Mouse (Mus musculus): ENCODE measurements around the gene Pold1. TPM values are rescaled to one million over a fixed set of nuclear protein-coding genes. Genes with fewer than 3 reads are reported as not detected.

The Pold1 gene
- polyA plus RNA-seq, 1 experiment = 18.1 TPM

DNA sequence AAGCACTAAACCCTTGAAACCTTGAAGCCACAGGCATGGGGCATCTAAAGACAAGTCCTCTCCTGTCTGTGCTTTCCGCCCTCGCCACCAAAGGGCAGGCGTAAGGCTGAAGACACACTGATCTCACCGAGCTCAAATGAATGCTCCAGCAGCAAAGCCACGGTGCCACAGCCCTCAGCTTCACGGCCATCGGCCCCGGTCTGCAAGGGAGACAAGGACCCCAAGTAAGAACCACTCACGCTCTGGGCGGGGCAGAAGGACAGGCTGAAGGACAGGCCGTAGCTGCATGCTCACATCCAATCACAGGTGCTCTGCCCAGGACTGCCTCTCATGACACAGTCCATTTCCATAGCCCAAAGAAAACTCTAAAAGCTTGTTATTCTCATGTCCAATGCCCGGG, 54.0 kb downstream of the Pold1 start:
- TF ChIP-seq CTCF (IDR thresholded peaks at IDR 0.05; ENCODE audit: control insufficient read depth, insufficient read depth, insufficient replicate concordance, low read depth, low read length) (no peak), POLR2A (IDR thresholded peaks at IDR 0.05; ENCODE audit: control insufficient read depth, low read depth, low read length) (no peak)
- H3K4me3 ChIP-seq (ENCODE audit: control insufficient read depth, low read depth, low read length) = no peak overlapping the region; the same call in 1 of the 2 replicates
- peaks cover 3% of the 10 kb centered on the region for H3K4me1 ChIP-seq (ENCODE audit: control insufficient read depth, insufficient read depth, low read length)
- no peak overlapping the region for H3K27ac ChIP-seq (ENCODE audit: control insufficient read depth, insufficient read depth, low read depth, low read length)
- H3K27me3 ChIP-seq (ENCODE audit: control insufficient read depth, insufficient read depth, low read length) = no peaks in the 10 kb centered on the region
- H3K36me3 ChIP-seq (ENCODE audit: control insufficient read depth, insufficient read depth, low read length) = no peaks in the 10 kb centered on the region

DNA sequence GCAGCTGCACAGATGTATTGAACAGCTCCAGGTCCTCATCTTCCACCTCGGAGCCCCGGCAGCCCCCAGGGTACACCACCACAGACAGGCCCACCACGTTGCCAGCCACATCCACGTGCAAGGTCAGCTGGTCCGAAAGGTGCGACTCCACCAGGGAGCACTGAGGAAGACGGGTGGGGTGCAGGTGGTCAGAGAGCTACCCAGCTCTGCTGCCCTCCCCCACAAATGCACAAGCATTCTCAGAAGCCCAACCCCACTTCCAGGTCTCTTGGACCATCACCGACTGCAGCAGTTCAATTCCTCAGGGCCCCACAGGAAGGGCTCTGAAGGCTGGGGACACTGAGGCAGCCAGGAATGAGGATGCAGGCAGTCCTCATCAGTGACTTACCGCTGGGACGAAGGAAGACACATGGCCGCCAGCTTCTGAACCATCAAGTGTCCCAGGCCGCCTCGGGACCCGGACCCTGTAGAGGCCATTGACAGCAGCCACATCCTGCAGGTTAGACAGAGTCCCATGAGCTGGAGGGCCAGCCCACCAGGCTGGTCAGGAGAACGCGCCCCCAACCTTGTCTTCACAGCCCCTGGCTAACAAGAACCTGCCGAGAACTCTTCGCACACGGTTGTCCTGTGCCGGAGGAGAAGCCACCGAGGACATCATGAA, 56.4 kb downstream of the Pold1 start:
- Histone ChIP-seq H3K27ac (ENCODE audit: control insufficient read depth, insufficient read depth, low read depth, low read length) (no peak overlapping the region), H3K36me3 (ENCODE audit: control insufficient read depth, insufficient read depth, low read length) (no peaks in the 10 kb centered on the region), H3K4me1 (ENCODE audit: control insufficient read depth, insufficient read depth, low read length) (peaks cover 2% of the 10 kb centered on the region), H3K27me3 (ENCODE audit: control insufficient read depth, insufficient read depth, low read length) (no peaks in the 10 kb centered on the region), H3K4me3 (ENCODE audit: control insufficient read depth, low read depth, low read length) (no peak overlapping the region)
- TF ChIP-seq POLR2A (IDR thresholded peaks at IDR 0.05; ENCODE audit: control insufficient read depth, low read depth, low read length) = no peak

DNA sequence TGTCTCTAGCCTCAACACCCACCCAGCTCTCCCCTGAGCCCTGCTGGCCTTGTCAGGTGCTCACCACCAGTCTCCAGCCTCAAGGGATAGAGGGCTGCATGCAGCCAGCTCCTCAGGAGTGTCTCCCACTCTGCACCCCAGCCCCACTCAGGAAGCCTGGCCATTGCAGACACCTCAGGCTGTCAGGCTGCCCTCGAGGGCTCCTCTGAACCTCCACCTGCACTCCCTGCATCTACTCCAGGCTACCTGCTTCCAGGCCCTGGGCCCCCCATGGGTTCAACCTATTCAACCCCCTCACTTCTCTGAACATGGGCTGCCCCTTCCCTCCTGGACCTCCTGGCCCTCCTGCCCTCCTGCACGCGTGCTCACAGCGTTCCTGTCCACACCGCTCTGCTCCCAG, 57.3 kb downstream of the Pold1 start:
- no peak overlapping the region for H3K4me3 ChIP-seq (ENCODE audit: control insufficient read depth, low read depth, low read length)
- no peaks in the 10 kb centered on the region for H3K36me3 ChIP-seq (ENCODE audit: control insufficient read depth, insufficient read depth, low read length)
- TF ChIP-seq CTCF (IDR thresholded peaks at IDR 0.05; ENCODE audit: control insufficient read depth, insufficient read depth, insufficient replicate concordance, low read depth, low read length) (no peak), POLR2A (IDR thresholded peaks at IDR 0.05; ENCODE audit: control insufficient read depth, low read depth, low read length) (no peak)
- H3K27me3 ChIP-seq (ENCODE audit: control insufficient read depth, insufficient read depth, low read length) = no peaks in the 10 kb centered on the region
- no peaks in the 10 kb centered on the region for H3K4me1 ChIP-seq (ENCODE audit: control insufficient read depth, insufficient read depth, low read length)
- H3K27ac ChIP-seq (ENCODE audit: control insufficient read depth, insufficient read depth, low read depth, low read length) = no peak overlapping the region

DNA sequence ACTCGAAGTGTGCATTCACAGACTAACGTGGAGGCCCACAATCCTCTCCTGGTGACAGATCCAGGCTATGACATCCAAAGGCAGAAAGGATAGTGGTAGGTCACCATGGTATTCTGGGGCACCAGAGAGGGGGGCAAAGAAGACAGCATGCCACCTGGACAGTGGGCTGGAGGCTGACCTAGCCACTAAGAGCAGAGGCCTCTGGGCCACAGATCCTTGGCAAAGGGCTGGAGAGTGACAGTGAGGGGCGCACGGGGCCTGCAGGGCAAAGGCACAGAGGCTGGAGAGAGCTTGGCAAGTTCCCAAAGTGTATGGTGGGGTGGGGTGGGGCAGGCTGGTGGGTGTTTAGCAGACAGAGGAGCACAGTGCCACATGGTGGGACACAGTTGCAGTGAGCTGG, 58.4 kb downstream of the Pold1 start:
- H3K4me1 ChIP-seq (ENCODE audit: control insufficient read depth, insufficient read depth, low read length) = no peaks in the 10 kb centered on the region
- H3K36me3 ChIP-seq (ENCODE audit: control insufficient read depth, insufficient read depth, low read length) = no peaks in the 10 kb centered on the region
- no peak overlapping the region for H3K4me3 ChIP-seq (ENCODE audit: control insufficient read depth, low read depth, low read length)
- no peak overlapping the region for H3K27ac ChIP-seq (ENCODE audit: control insufficient read depth, insufficient read depth, low read depth, low read length)
- TF ChIP-seq CTCF (IDR thresholded peaks at IDR 0.05; ENCODE audit: control insufficient read depth, insufficient read depth, insufficient replicate concordance, low read depth, low read length) = no peak
- TF ChIP-seq POLR2A (IDR thresholded peaks at IDR 0.05; ENCODE audit: control insufficient read depth, low read depth, low read length) = no peak
- H3K27me3 ChIP-seq (ENCODE audit: control insufficient read depth, insufficient read depth, low read length) = no peaks in the 10 kb centered on the region

DNA sequence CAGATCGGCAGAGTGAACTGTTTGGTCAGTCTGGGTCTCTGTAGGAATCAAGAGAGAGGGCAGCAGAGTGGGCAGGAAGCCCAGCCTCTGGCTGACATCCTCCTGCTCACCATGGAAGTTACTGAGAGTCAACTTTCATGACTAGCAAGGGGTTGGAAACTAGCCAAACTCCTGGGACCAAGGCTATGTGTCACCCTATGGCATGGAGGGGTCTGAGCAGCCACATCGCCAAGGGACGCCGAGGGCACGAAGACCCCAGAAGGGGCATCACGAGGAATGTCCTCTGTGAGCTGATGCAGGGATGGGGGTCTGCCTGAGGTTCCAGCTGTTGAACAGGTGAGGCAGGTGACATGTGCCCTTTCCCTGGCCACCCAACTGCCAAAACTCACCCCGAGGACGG, 60.1 kb downstream of the Pold1 start:
- no peaks in the 10 kb centered on the region for H3K36me3 ChIP-seq (ENCODE audit: control insufficient read depth, insufficient read depth, low read length)
- TF ChIP-seq CTCF (IDR thresholded peaks at IDR 0.05; ENCODE audit: control insufficient read depth, insufficient read depth, insufficient replicate concordance, low read depth, low read length) (no peak), POLR2A (IDR thresholded peaks at IDR 0.05; ENCODE audit: control insufficient read depth, low read depth, low read length) (no peak)

DNA sequence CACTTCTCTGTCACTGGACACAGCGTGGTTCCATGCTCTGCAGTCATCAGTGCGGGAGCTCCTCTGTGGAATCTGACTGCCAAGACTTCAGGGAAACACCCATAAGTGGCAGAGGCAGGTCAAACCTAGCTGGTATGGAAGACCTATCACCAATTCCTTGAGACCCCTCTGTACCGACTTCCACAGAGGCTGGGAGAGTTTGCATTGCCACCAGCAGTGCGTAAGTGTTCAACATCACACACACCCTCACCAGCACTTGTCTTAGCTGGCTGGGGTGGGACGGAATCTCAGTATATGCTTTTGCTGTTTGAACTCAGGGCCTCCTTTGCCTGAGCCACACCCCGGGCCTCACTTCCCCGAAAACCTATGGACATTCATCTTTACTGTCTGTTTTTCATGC, 60.7 kb downstream of the Pold1 start:
- H3K4me1 ChIP-seq (ENCODE audit: control insufficient read depth, insufficient read depth, low read length) = no peaks in the 10 kb centered on the region
- no peak for TF ChIP-seq POLR2A (IDR thresholded peaks at IDR 0.05; ENCODE audit: control insufficient read depth, low read depth, low read length)
- H3K36me3 ChIP-seq (ENCODE audit: control insufficient read depth, insufficient read depth, low read length) = no peaks in the 10 kb centered on the region

More for the DNA sequence above, 60.1 kb downstream of the Pold1 start:
- Histone ChIP-seq H3K4me1 (ENCODE audit: control insufficient read depth, insufficient read depth, low read length) (no peaks in the 10 kb centered on the region), H3K27ac (ENCODE audit: control insufficient read depth, insufficient read depth, low read depth, low read length) (no peak overlapping the region), H3K27me3 (ENCODE audit: control insufficient read depth, insufficient read depth, low read length) (no peaks in the 10 kb centered on the region), H3K4me3 (ENCODE audit: control insufficient read depth, low read depth, low read length) (no peak overlapping the region)

DNA sequence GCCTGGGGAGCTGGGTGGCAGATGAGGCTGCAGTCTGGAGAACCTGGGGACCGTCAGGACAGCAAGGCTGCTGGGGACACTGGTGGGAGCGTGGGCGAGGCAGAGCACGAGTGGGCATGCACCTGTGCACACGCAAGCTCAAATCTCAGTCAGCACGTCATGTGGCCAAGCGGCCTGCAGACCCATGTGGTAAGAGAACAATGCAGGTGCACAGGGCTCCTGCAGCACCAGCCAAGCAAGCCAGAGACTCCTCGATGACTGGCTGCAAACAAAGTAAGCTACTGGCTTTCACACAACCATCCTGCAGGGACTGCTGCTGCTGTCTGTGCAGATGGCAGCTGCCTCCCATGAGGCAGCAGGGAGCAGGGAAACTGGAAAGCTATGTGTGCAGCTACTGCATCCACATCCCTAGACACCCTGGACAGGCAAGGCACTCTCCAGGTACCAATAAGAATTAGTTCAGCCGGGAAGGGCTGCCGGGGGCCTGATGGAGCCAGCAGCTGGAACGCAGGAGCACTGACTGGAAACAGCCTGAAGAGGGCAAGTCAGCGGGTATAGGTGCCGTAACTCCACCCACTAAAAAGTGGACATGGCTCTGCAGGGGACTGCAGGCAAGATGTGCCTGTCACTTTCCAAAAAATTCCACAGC, 61.6 kb downstream of the Pold1 start:
- H3K27ac ChIP-seq (ENCODE audit: control insufficient read depth, insufficient read depth, low read depth, low read length) = no peak overlapping the region
- no peak for TF ChIP-seq POLR2A (IDR thresholded peaks at IDR 0.05; ENCODE audit: control insufficient read depth, low read depth, low read length)
- no peak for TF ChIP-seq CTCF (IDR thresholded peaks at IDR 0.05; ENCODE audit: control insufficient read depth, insufficient read depth, insufficient replicate concordance, low read depth, low read length)
- H3K4me1 ChIP-seq (ENCODE audit: control insufficient read depth, insufficient read depth, low read length) = no peaks in the 10 kb centered on the region
- H3K36me3 ChIP-seq (ENCODE audit: control insufficient read depth, insufficient read depth, low read length) = no peaks in the 10 kb centered on the region
- no peaks in the 10 kb centered on the region for H3K27me3 ChIP-seq (ENCODE audit: control insufficient read depth, insufficient read depth, low read length)
- H3K4me3 ChIP-seq (ENCODE audit: control insufficient read depth, low read depth, low read length) = no peak overlapping the region

More for the DNA sequence above, 60.7 kb downstream of the Pold1 start:
- Histone ChIP-seq H3K27ac (ENCODE audit: control insufficient read depth, insufficient read depth, low read depth, low read length) (no peak overlapping the region), H3K4me3 (ENCODE audit: control insufficient read depth, low read depth, low read length) (no peak overlapping the region), H3K27me3 (ENCODE audit: control insufficient read depth, insufficient read depth, low read length) (no peaks in the 10 kb centered on the region)
